Comparison of ENCODE assay signal across 9 mouse cellular contexts in genomic region chr3:65973501-65974231, GRCm38 (mm10). TPM values are rescaled to one million over a fixed set of nuclear protein-coding genes. Genes with fewer than 3 reads are reported as not detected.
DNase-seq lines count a peak whose midpoint lies in the region; ATAC-seq lines count a peak whose summit lies in the region.
"Had no signal": no experiment of that assay in that cellular context is flagged by ENCODE, and none has a peak within 500 bp of the region (broad histone marks: within the 10 kb centered on the region; RNA-seq: fewer than 3 reads in every experiment).

No protein-coding gene starts in this region.

- H3K9me3 ChIP-seq in heart, embryonic 16.5 days (replicated peaks; ENCODE audit: control insufficient read depth, low read length), result no peaks in the 10 kb centered on the region
- no peaks in the 10 kb centered on the region for H3K9me3 ChIP-seq in hindbrain, embryonic 14.5 days (ENCODE audit: control insufficient read depth, low read length)
- no peaks in the 10 kb centered on the region for H3K9me3 ChIP-seq in midbrain, embryonic 12.5 days

- intact Hi-C loops in heart, postnatal 10 days (cut with DNase I), result loop anchor here (1.0 kb wide), 1 partner anchor 15 kb away; the partner anchor contains the start of gene Ccnl1

- no peak for ATAC-seq in heart, embryonic 16.5 days (replicated peaks; ENCODE audit: extremely low read depth, insufficient read depth, low FRiP score)
- ATAC-seq in hindbrain, embryonic 14.5 days (ENCODE audit: low FRiP score), result no peak
- no peak for ATAC-seq in midbrain, embryonic 12.5 days (ENCODE audit: low FRiP score, low read depth)

- H3K4me3 ChIP-seq in heart, embryonic 16.5 days (ENCODE audit: low read length), result peak overlapping the region; percentile 72
- H3K4me3 ChIP-seq in hindbrain, embryonic 14.5 days (replicated peaks; ENCODE audit: low read length), result peak overlapping the region; percentile 58
- H3K4me3 ChIP-seq in midbrain, embryonic 12.5 days, result peak overlapping the region; percentile 65

- peak overlapping the region; percentile 74 for H3K4me2 ChIP-seq in heart, embryonic 16.5 days (ENCODE audit: low read depth, low read length)
- peak overlapping the region; percentile 81 for H3K4me2 ChIP-seq in hindbrain, embryonic 14.5 days (replicated peaks)
- peak overlapping the region; percentile 64 for H3K4me2 ChIP-seq in midbrain, embryonic 12.5 days (replicated peaks)

- WGBS in heart, embryonic 16.5 days, result 16% methylated on average over 8 of the region's 8 CpGs
- WGBS in hindbrain, embryonic 14.5 days, result 52% methylated on average over 8 of the region's 8 CpGs
- WGBS in midbrain, embryonic 12.5 days, result 39% methylated on average over 8 of the region's 8 CpGs

- peak overlapping the region; percentile 100 for H3K27ac ChIP-seq in heart, embryonic 16.5 days (ENCODE audit: low read length)
- H3K27ac ChIP-seq in hindbrain, embryonic 14.5 days, result peak overlapping the region; percentile 98
- peak overlapping the region; percentile 99 for H3K27ac ChIP-seq in midbrain, embryonic 12.5 days (replicated peaks)

- no peaks in the 10 kb centered on the region for H3K27me3 ChIP-seq in heart, embryonic 16.5 days (ENCODE audit: control insufficient read depth, insufficient read depth, low read length)
- H3K27me3 ChIP-seq in hindbrain, embryonic 14.5 days (ENCODE audit: control insufficient read depth, insufficient read depth, low read length), result no peaks in the 10 kb centered on the region
- H3K27me3 ChIP-seq in midbrain, embryonic 12.5 days, result no peaks in the 10 kb centered on the region

- peak overlapping the region; percentile 82 for H3K9ac ChIP-seq in heart, embryonic 16.5 days (ENCODE audit: low read length)
- peak overlapping the region; percentile 75 for H3K9ac ChIP-seq in hindbrain, embryonic 14.5 days
- H3K9ac ChIP-seq in midbrain, embryonic 12.5 days (replicated peaks), result peak overlapping the region; percentile 73

- H3K36me3 ChIP-seq in heart, embryonic 16.5 days (ENCODE audit: control insufficient read depth, insufficient read depth), result no peaks in the 10 kb centered on the region
- H3K36me3 ChIP-seq in hindbrain, embryonic 14.5 days (replicated peaks; ENCODE audit: control insufficient read depth, insufficient read depth), result no peaks in the 10 kb centered on the region
- no peaks in the 10 kb centered on the region for H3K36me3 ChIP-seq in midbrain, embryonic 12.5 days

- no peak for DNase-seq in heart, postnatal 10 days
- DNase-seq in adipocyte (ENCODE audit: low spot score), result peak; percentile 22
- DNase-seq in hindbrain, embryonic 14.5 days (ENCODE audit: low spot score), result no peak
- DNase-seq in ovary, postnatal 36 days (ENCODE audit: low spot score), result no peak
- no peak for DNase-seq in layer of hippocampus, adult 8-10 months (ENCODE audit: low spot score in 2 of 2)
- DNase-seq in left cerebral cortex, adult 9 months (ENCODE audit: low spot score in 2 of 2), result no peak
- DNase-seq: spleen, adult 18-20 months had no signal

- H3K4me1 ChIP-seq in heart, embryonic 16.5 days (ENCODE audit: control insufficient read depth, insufficient read depth, low read length), result peaks cover 11% of the 10 kb centered on the region
- peaks cover 7% of the 10 kb centered on the region; the same call in 1 of the 2 replicates for H3K4me1 ChIP-seq in hindbrain, embryonic 14.5 days (replicated peaks; ENCODE audit: control insufficient read depth, insufficient read depth, low read length)
- peaks cover 23% of the 10 kb centered on the region for H3K4me1 ChIP-seq in midbrain, embryonic 12.5 days

RNA-seq across cellular contexts. Expression of gene Ccnl1, which starts 15.6 kb away (rescaled TPM):
- polyA plus RNA-seq in heart, embryonic 16.5 days (2015; fragmentation: Nextera tagmentation; extraction: Ambion mirVana), result 68.2 and 70.6 TPM in 2 replicates
- 10 to 100 TPM; 33.7 to 35.8 TPM for total RNA-seq in heart, postnatal 10 days (2021)
- 73.5 and 77.1 TPM in 2 replicates for polyA plus RNA-seq in hindbrain, embryonic 14.5 days (2014; fragmentation: Nextera tagmentation; extraction: Ambion mirVana)
- 122 and 125 TPM in 2 replicates for polyA plus RNA-seq in midbrain, embryonic 12.5 days (2016; fragmentation: Nextera tagmentation; extraction: Ambion mirVana)
- total RNA-seq in layer of hippocampus, adult 8-10 months (2022), result 10 to 100 TPM; 60.5 to 74.3 (median 61.4) TPM
